Comparison of ENCODE assay signal across 23 mouse cellular contexts in the genomic region with DNA sequence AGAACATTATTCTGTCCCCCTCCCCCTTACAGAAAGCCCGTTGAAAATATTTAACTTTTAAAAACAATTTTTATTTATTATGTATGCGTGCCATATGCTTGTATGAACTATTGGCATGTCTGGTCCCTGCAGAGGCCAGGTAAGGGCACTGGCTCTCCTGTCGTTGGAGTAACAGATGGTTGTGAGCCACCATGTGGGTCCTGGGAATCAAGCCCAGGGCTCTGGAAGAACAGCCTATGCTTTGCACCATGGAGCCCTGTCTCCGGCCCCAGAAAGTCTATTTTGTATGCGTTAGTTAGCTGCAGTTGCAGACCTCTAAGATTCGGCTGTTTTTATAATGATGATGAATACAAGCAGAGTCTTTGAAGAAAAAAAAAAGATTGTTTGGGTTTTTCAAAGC.
DNase-seq lines count a peak whose midpoint lies in the region; ATAC-seq lines count a peak whose summit lies in the region.
"Had no signal": no experiment of that assay in that cellular context is flagged by ENCODE, and none has a peak within 500 bp of the region (broad histone marks: within the 10 kb centered on the region; RNA-seq: fewer than 3 reads in every experiment).

No protein-coding gene starts in this region.

- DNase-seq in cerebellum, postnatal 4 days (ENCODE audit: low spot score in 2 of 2), result no peak
- peak; percentile 39 to 42 for DNase-seq in right cerebral cortex, postnatal 10 days (ENCODE audit: low spot score in 2 of 2)
- DNase-seq in right cerebral cortex, adult 2 months (ENCODE audit: low spot score in 2 of 2), result no peak
- DNase-seq in cerebellum, adult 9-10 months, result peak; percentile 96
- no peak for DNase-seq in heart, adult 11 months
- no peak for DNase-seq in forebrain, embryonic 10.5 days (ENCODE audit: extremely low spot score, low spot score)
- no peak for DNase-seq in urinary bladder, adult 18-20 months (ENCODE audit: low spot score in 2 of 2)
- DNase-seq: adrenal gland, postnatal 25 days; gastrocnemius, adult 2 months; heart, postnatal 4 days; kidney, adult 11 months; kidney, postnatal 36 days; lung, postnatal 36 days; thymus, adult 2 months; thymus, postnatal 4 days had no signal

- no peak overlapping the region for H3K4me3 ChIP-seq in forebrain, embryonic 10.5 days
- H3K4me3 ChIP-seq: gastrocnemius, adult 2 months; heart, embryonic 10.5 days; kidney, embryonic 15.5 days; lung, embryonic 15.5 days; megakaryocyte, embryonic 14.5 days; midbrain, embryonic 15.5 days had no signal

- peak; percentile 92 for ATAC-seq in cerebellum, adult (ENCODE audit: insufficient number of reproducible peaks, low FRiP score, low TSS enrichment)
- ATAC-seq: midbrain, embryonic 15.5 days had no signal

- H3K9me3 ChIP-seq in forebrain, embryonic 10.5 days, result no peaks in the 10 kb centered on the region
- H3K9me3 ChIP-seq: heart, embryonic 10.5 days; kidney, embryonic 15.5 days; lung, embryonic 15.5 days; midbrain, embryonic 15.5 days had no signal

- no peaks in the 10 kb centered on the region for H3K36me3 ChIP-seq in forebrain, embryonic 10.5 days (replicated peaks)
- H3K36me3 ChIP-seq: heart, embryonic 10.5 days; kidney, embryonic 15.5 days; lung, embryonic 15.5 days; midbrain, embryonic 15.5 days had no signal

- H3K27ac ChIP-seq in forebrain, embryonic 10.5 days, result no peak overlapping the region
- H3K27ac ChIP-seq: gastrocnemius, adult 2 months; heart, embryonic 10.5 days; kidney, embryonic 15.5 days; liver, embryonic 14.5 days; lung, embryonic 15.5 days; midbrain, embryonic 15.5 days; stomach, postnatal 0 days had no signal

- no peaks in the 10 kb centered on the region for H3K27me3 ChIP-seq in forebrain, embryonic 10.5 days (ENCODE audit: poor library complexity, severe bottlenecking)
- H3K27me3 ChIP-seq: kidney, embryonic 15.5 days; lung, embryonic 15.5 days; midbrain, embryonic 15.5 days had no signal

- 85% methylated on average over 6 of the region's 6 CpGs for WGBS in forebrain, embryonic 10.5 days

- no peaks in the 10 kb centered on the region for H3K4me1 ChIP-seq in forebrain, embryonic 10.5 days
- H3K4me1 ChIP-seq: midbrain, embryonic 15.5 days had no signal

Comparison
In these comparisons a context has a peak if more than half of its experiments do, and no peak if none do; other contexts are left out.
1. DNase-seq: peak in right cerebral cortex, postnatal 10 days (2 of 2) and cerebellum, adult 9-10 months (single experiment); none in cerebellum, postnatal 4 days (0 of 2), right cerebral cortex, adult 2 months (0 of 2), heart, adult 11 months (single experiment), forebrain, embryonic 10.5 days (single experiment) and urinary bladder, adult 18-20 months (0 of 2).